ENCODE assay signal across 10 mouse cellular contexts in genomic region chr7:122803839-122804496, GRCm38 (mm10).
DNase-seq lines count a peak whose midpoint lies in the region; ATAC-seq lines count a peak whose summit lies in the region.
"Had no signal": no experiment of that assay in that cellular context is flagged by ENCODE, and none has a peak within 500 bp of the region (broad histone marks: within the 10 kb centered on the region; RNA-seq: fewer than 3 reads in every experiment).

No protein-coding gene starts in this region.

- no peaks in the 10 kb centered on the region for H3K27me3 ChIP-seq in lung, embryonic 15.5 days
- H3K27me3 ChIP-seq: stomach, embryonic 15.5 days had no signal

- H3K9ac ChIP-seq in lung, embryonic 15.5 days = no peak overlapping the region
- H3K9ac ChIP-seq: liver, embryonic 14.5 days; stomach, embryonic 15.5 days had no signal

- DNase-seq in cerebellum, adult 11-12 months = peak; percentile 3
- peak; percentile 3 for DNase-seq in 3T3-L1 (ENCODE audit: low read depth, low spot score)
- DNase-seq in gastrocnemius, adult 18-20 months (ENCODE audit: low spot score) = peak; percentile 17
- DNase-seq in kidney, adult 18-20 months = peak; percentile 72
- peak; percentile 76 for DNase-seq in telencephalon, adult 2 months (ENCODE audit: low read depth, low spot score)
- no peak for DNase-seq in thymus, postnatal 10 days (ENCODE audit: low spot score in 2 of 2)

- H3K4me2 ChIP-seq in lung, embryonic 15.5 days = peak overlapping the region; percentile 16; the same call in 1 of the 2 replicates
- H3K4me2 ChIP-seq: stomach, embryonic 15.5 days had no signal

- no peak overlapping the region for H3K4me3 ChIP-seq in lung, embryonic 15.5 days
- H3K4me3 ChIP-seq: stomach, embryonic 15.5 days had no signal

- peak overlapping the region; percentile 58 for H3K27ac ChIP-seq in lung, embryonic 15.5 days
- H3K27ac ChIP-seq: liver, embryonic 14.5 days; stomach, embryonic 15.5 days had no signal

- no peak for ATAC-seq in cerebellum, adult (ENCODE audit: insufficient number of reproducible peaks, low FRiP score, low TSS enrichment)
- peak; percentile 89 for ATAC-seq in lung, embryonic 15.5 days (ENCODE audit: borderline replicate concordance, extremely low read depth, low FRiP score, low TSS enrichment)

- no peaks in the 10 kb centered on the region for H3K9me3 ChIP-seq in lung, embryonic 15.5 days
- H3K9me3 ChIP-seq: stomach, embryonic 15.5 days had no signal

- WGBS in lung, embryonic 15.5 days = 29% methylated on average over 9 of the region's 9 CpGs

- no peaks in the 10 kb centered on the region for H3K36me3 ChIP-seq in lung, embryonic 15.5 days
- H3K36me3 ChIP-seq: stomach, embryonic 15.5 days had no signal

- peaks cover 10% of the 10 kb centered on the region for H3K4me1 ChIP-seq in lung, embryonic 15.5 days

Comparison
In these comparisons a context has a peak if more than half of its experiments do, and no peak if none do; other contexts are left out.
1. DNase-seq: peak in cerebellum, adult 11-12 months (single experiment), 3T3-L1 (single experiment), gastrocnemius, adult 18-20 months (single experiment), kidney, adult 18-20 months (single experiment) and telencephalon, adult 2 months (single experiment); none in thymus, postnatal 10 days (0 of 2).